Mouse (Mus musculus) lung, adult 2 months (tissue): ENCODE measurements around the gene 1700012B07Rik.

Source experiments
- CTCF ChIP-seq: fragments of 200-500 bp; IDR thresholded peaks from 2 replicates; pipeline ENCODE4 v1.5.1; 2011; ENCODE audit warnings: mild to moderate bottlenecking, low read length, control low read depth; ENCODE audit not compliant: insufficient read depth
- POLR2A ChIP-seq: fragments of 200-500 bp; IDR thresholded peaks from 2 replicates; pipeline ENCODE4 v1.6.1; 2011; ENCODE audit warnings: low read depth, mild to moderate bottlenecking, control low read depth, low read length, borderline replicate concordance; ENCODE audit errors: extremely low read depth

GRCm38 (mm10) chr11:109811721-109812120, 16.1 kb downstream of the 1700012B07Rik start:
- TF ChIP-seq CTCF (no peak), POLR2A (no peak)
